Mouse (Mus musculus): ENCODE results near the gene Cacna1g. TPM values are rescaled to one million over a fixed set of nuclear protein-coding genes. Genes with fewer than 3 reads are reported as not detected.

Gene Cacna1g
- polyA plus RNA-seq, 2 experiments from 2014 or later: not detected

Other genes starting within 250 kb of the Cacna1g start
- gene Wfikkn2, start 228.2 kb downstream of the Cacna1g start, polyA plus RNA-seq (2017; shearing (Covaris generic)): 1 to 10 TPM in 1 of 2 experiments, under 1 TPM in 1; 0.86 to 2.4 TPM
- 1 to 10 TPM in 1 of 2 experiments, not detected in 1; 1.3 TPM for gene Gm21885, start 192.3 kb downstream of the Cacna1g start, polyA plus RNA-seq (2017; shearing (Covaris generic))
- 100 to 1,000 TPM; 153 to 164 TPM for gene Luc7l3, start 152.2 kb downstream of the Cacna1g start, polyA plus RNA-seq (2017; shearing (Covaris generic))
- gene Ankrd40, start 146.2 kb downstream of the Cacna1g start, polyA plus RNA-seq (2017; shearing (Covaris generic)): 10 to 100 TPM; 14.1 to 14.8 TPM
- gene Abcc3, start 81.2 kb downstream of the Cacna1g start, polyA plus RNA-seq (2017; shearing (Covaris generic)): 1 to 10 TPM in 1 of 2 experiments, under 1 TPM in 1; 0.67 to 2.8 TPM
- gene Spata20, start 12.0 kb upstream of the Cacna1g start, polyA plus RNA-seq (2017; shearing (Covaris generic)): not detected
- gene Epn3, start 25.8 kb upstream of the Cacna1g start, polyA plus RNA-seq (2017; shearing (Covaris generic)): not detected
- gene Mycbpap, start 47.5 kb upstream of the Cacna1g start, polyA plus RNA-seq (2017; shearing (Covaris generic)): not detected
- gene Rsad1, start 75.1 kb upstream of the Cacna1g start, polyA plus RNA-seq (2017; shearing (Covaris generic)): 1 to 10 TPM in 1 of 2 experiments, under 1 TPM in 1; 0.78 to 1.7 TPM
- gene Chad, start 90.8 kb upstream of the Cacna1g start, polyA plus RNA-seq (2017; shearing (Covaris generic)): under 1 TPM; 0.26 to 0.73 TPM
- 1 to 10 TPM; 1.6 to 2.3 TPM for gene Acsf2, start 127.7 kb upstream of the Cacna1g start, polyA plus RNA-seq (2017; shearing (Covaris generic))
- gene Lrrc59, start 155.6 kb upstream of the Cacna1g start, polyA plus RNA-seq (2017; shearing (Covaris generic)): 1 to 10 TPM; 7.9 to 8.2 TPM
- gene Mrpl27, start 179.6 kb upstream of the Cacna1g start, polyA plus RNA-seq (2017; shearing (Covaris generic)): 10 to 100 TPM; 54.0 to 64.5 TPM
- gene Eme1, start 179.8 kb upstream of the Cacna1g start, polyA plus RNA-seq (2017; shearing (Covaris generic)): 1 to 10 TPM; 2.0 to 3.1 TPM
- 1 to 10 TPM; 5.4 to 7.0 TPM for gene Xylt2, start 203.3 kb upstream of the Cacna1g start, polyA plus RNA-seq (2017; shearing (Covaris generic))
- gene Gm11541, start 230.3 kb upstream of the Cacna1g start, polyA plus RNA-seq (2017; shearing (Covaris generic)): not detected